Mouse (Mus musculus) left cerebral cortex, adult 6 months (tissue): ENCODE data around the gene 4930402F06Rik. TPM values are rescaled to one million over a fixed set of nuclear protein-coding genes. Genes with fewer than 3 reads are reported as not detected.

Experiments
- long read RNA-seq, 2 experiments: library from polyadenylated mRNA; unstranded; transcript quantifications; one replicate each; pipeline ENCODE4 v2.0.0; 2019 to 2020
- polyA plus RNA-seq: library from polyadenylated mRNA; unstranded; fragments of <200 nt; fragmentation: Nextera tagmentation; gene quantifications from 2 replicates; pipeline ENCODE4 v1.2.3, GENCODE M21; 2021

4930402F06Rik gene
- not detected in 2 replicates for polyA plus RNA-seq
- long read RNA-seq, experiment 1: 0 reads
- long read RNA-seq, experiment 2: 0 reads

DNA sequence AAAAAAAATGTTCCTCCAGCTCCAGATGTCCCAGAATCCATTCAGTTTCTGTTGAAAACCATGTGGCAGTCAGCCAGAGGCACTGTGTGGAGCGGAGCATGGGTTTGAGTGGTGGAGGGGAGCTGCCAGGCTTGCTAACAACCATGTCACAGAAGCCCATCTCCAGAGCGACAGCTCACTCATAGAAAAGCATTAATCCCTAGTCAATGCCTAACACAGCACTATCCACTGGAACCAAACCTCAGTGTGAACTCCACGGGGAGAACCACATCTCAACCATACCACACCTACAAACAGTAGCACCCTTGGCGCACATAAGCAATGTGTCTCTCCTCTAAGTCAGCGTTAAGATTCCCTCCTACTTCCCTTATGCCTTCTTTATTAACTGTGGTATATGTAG lies at the start of gene 4930402F06Rik:
4930402F06Rik (minus strand) TSS at position 80 of the 400 bp plus-strand sequence.

DNA sequence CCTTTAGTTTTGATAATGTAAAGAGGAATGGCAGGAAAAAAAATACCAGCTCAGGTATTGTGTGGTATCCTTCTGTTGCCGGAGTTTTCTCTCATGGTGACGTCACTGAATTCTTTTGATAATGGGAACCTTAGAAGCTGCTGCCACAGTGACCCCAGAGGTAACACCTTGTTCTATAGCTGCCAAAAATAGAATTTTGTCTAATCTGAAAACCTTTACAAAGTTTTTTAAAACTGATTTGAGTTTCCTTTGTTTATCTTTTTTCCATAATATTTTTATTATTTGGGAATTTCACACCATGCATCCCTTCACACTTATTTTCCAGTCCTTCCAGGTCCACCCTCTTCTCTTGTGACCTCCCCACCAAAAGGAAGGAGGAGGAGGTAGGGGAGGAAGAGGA lies 29.3 kb downstream of the 4930402F06Rik start, which contains the start of gene 4930568D16Rik:
4930568D16Rik (minus strand) TSS at position 101 of the 400 bp plus-strand sequence.

DNA sequence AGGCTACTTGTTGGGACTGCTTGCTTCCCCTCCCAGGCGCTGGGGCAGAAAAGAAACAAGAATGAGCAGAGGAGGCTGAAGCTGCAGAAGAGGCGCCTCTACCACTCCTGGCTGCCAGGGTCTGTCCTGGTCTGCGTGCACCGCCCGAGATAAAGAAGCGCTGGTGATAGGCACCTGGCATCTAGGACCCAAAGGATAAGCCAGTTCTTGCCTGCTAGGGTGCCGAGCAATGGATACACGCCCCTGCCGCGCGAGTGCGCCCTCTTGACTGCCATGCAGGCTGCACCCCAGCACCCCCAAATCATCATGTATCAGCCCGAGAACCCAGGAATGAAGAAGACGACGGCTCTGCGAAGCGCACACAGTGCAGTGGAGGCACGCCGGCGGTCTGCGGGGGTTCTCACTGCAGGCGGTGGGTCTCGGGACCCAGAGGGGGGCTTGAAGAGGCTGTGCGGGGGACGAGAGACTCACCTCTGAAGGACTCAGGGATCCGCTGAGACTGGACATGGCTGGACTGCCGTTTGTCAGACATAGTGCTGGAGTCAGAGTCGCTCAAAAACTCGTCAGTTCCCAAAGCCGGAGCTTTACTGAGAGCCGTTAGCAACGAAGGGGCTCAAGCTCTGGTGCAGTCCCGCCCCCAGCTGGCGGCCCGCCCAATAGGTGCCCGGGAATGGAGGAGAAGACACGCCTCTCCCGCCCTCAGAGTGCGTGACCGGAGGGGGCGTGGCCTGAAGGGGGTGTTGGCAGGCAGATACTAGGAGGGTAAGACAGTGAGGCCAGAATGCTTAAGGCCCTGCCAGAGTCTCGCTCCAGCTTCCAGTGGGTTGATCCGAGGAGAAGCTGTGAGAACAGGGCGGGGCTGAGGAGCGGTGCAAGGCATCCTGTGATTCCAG lies 60.3 kb downstream of the 4930402F06Rik start, which contains the start of gene Stom:
Stom (minus strand) TSS at position 589 of the 893 bp plus-strand sequence.

Other genes with a start within 250 kb of the 4930402F06Rik start
- gene Rab14, start 196.1 kb downstream of the 4930402F06Rik start, polyA plus RNA-seq: 360 and 414 TPM in 2 replicates
- 68.3 and 75.0 TPM in 2 replicates for gene Gsn, start 140.8 kb downstream of the 4930402F06Rik start, polyA plus RNA-seq
- 6.0 and 7.7 TPM in 2 replicates for gene Stom, start 60.2 kb downstream of the 4930402F06Rik start, polyA plus RNA-seq
- not detected in 2 replicates for gene 4930568D16Rik, start 29.4 kb downstream of the 4930402F06Rik start, polyA plus RNA-seq
- 1.8 TPM in 2 replicates for gene Ggta1, start 66.1 kb upstream of the 4930402F06Rik start, polyA plus RNA-seq
- 12.3 and 23.7 TPM in 2 replicates for gene Dab2ip, start 161.1 kb upstream of the 4930402F06Rik start, polyA plus RNA-seq